In genomic region chr9:58310043-58310660, GRCm38 (mm10) we compare ENCODE assay signal across 9 mouse cellular contexts. TPM values are rescaled to one million over a fixed set of nuclear protein-coding genes. Genes with fewer than 3 reads are reported as not detected.
DNase-seq lines count a peak whose midpoint lies in the region; ATAC-seq and TF ChIP-seq lines count a peak whose summit lies in the region.
"Had no signal": no experiment of that assay in that cellular context is flagged by ENCODE, and none has a peak within 500 bp of the region (broad histone marks: within the 10 kb centered on the region; RNA-seq: fewer than 3 reads in every experiment).

No protein-coding gene starts in this region.

- no peaks in the 10 kb centered on the region for H3K9me3 ChIP-seq in hindbrain, embryonic 12.5 days (replicated peaks)
- no peaks in the 10 kb centered on the region for H3K9me3 ChIP-seq in hindbrain, embryonic 14.5 days (ENCODE audit: control insufficient read depth, low read length)
- H3K9me3 ChIP-seq in heart, embryonic 10.5 days: no peaks in the 10 kb centered on the region
- no peaks in the 10 kb centered on the region for H3K9me3 ChIP-seq in kidney, postnatal 0 days (replicated peaks; ENCODE audit: low read length)
- no peaks in the 10 kb centered on the region for H3K9me3 ChIP-seq in stomach, embryonic 14.5 days (ENCODE audit: control insufficient read depth, low read depth, low read length)
- no peaks in the 10 kb centered on the region for H3K9me3 ChIP-seq in midbrain, postnatal 0 days (ENCODE audit: low read length)

- DNase-seq in hindbrain, embryonic 14.5 days (ENCODE audit: low spot score): no peak
- no peak for DNase-seq in heart, embryonic 10.5 days (ENCODE audit: low spot score)
- no peak for DNase-seq in kidney, postnatal 0 days (ENCODE audit: low spot score)
- DNase-seq in midbrain, postnatal 0 days (ENCODE audit: low spot score): no peak
- DNase-seq in yolk sac, embryonic 10.5 days (ENCODE audit: low spot score): no peak
- no peak for DNase-seq in layer of hippocampus, adult 2 months (ENCODE audit: low spot score in 2 of 2)

- H3K27ac ChIP-seq in hindbrain, embryonic 12.5 days: no peak overlapping the region
- no peak overlapping the region for H3K27ac ChIP-seq in hindbrain, embryonic 14.5 days
- H3K27ac ChIP-seq in heart, embryonic 10.5 days: peak overlapping the region; percentile 68
- H3K27ac ChIP-seq in kidney, postnatal 0 days: no peak overlapping the region
- H3K27ac ChIP-seq in stomach, embryonic 14.5 days (ENCODE audit: low read length): peak overlapping the region; percentile 0; the same call in 1 of the 2 replicates
- no peak overlapping the region for H3K27ac ChIP-seq in midbrain, postnatal 0 days (ENCODE audit: low read depth, low read length)
- no peak overlapping the region for H3K27ac ChIP-seq in layer of hippocampus, adult 2 months
- H3K27ac ChIP-seq: macrophage had no signal

- peak overlapping the region; percentile 3; the same call in 1 of the 2 replicates for H3K4me2 ChIP-seq in hindbrain, embryonic 12.5 days (replicated peaks)
- no peak overlapping the region for H3K4me2 ChIP-seq in hindbrain, embryonic 14.5 days (replicated peaks)
- peak overlapping the region; percentile 41 for H3K4me2 ChIP-seq in kidney, postnatal 0 days (ENCODE audit: low read length)
- peak overlapping the region; percentile 22 for H3K4me2 ChIP-seq in stomach, embryonic 14.5 days (replicated peaks; ENCODE audit: low read depth, low read length)
- no peak overlapping the region for H3K4me2 ChIP-seq in midbrain, postnatal 0 days (ENCODE audit: low read depth, low read length, poor library complexity, severe bottlenecking)

- 82% methylated on average over 14 of the region's 14 CpGs for WGBS in hindbrain, embryonic 12.5 days
- 68% methylated on average over 14 of the region's 14 CpGs for WGBS in hindbrain, embryonic 14.5 days
- 76% methylated on average over 14 of the region's 14 CpGs for WGBS in heart, embryonic 10.5 days
- WGBS in kidney, postnatal 0 days: 64% methylated on average over 14 of the region's 14 CpGs
- 61% methylated on average over 14 of the region's 14 CpGs for WGBS in stomach, embryonic 14.5 days
- WGBS in midbrain, postnatal 0 days: 74% methylated on average over 14 of the region's 14 CpGs

- ATAC-seq in hindbrain, embryonic 12.5 days (ENCODE audit: low FRiP score): no peak
- no peak for ATAC-seq in hindbrain, embryonic 14.5 days (ENCODE audit: low FRiP score)
- no peak for ATAC-seq in kidney, postnatal 0 days (replicated peaks; ENCODE audit: low FRiP score, low read depth)
- ATAC-seq in stomach, embryonic 14.5 days (ENCODE audit: insufficient number of reproducible peaks, insufficient read depth, low FRiP score, low read depth): no peak
- no peak for ATAC-seq in midbrain, postnatal 0 days (ENCODE audit: low FRiP score)

- no peak overlapping the region for H3K9ac ChIP-seq in hindbrain, embryonic 12.5 days
- no peak overlapping the region for H3K9ac ChIP-seq in hindbrain, embryonic 14.5 days
- 0 out of 2 replicates have a peak overlapping the region, but pooled peaks have one; percentile 18 for H3K9ac ChIP-seq in kidney, postnatal 0 days (ENCODE audit: low read depth, low read length)
- H3K9ac ChIP-seq in stomach, embryonic 14.5 days (replicated peaks; ENCODE audit: low read depth, low read length): no peak overlapping the region
- H3K9ac ChIP-seq in midbrain, postnatal 0 days (replicated peaks; ENCODE audit: low read length, poor library complexity, severe bottlenecking): no peak overlapping the region

- peaks cover 55% of the 10 kb centered on the region for H3K4me1 ChIP-seq in hindbrain, embryonic 12.5 days
- peaks cover 34% of the 10 kb centered on the region for H3K4me1 ChIP-seq in hindbrain, embryonic 14.5 days (replicated peaks; ENCODE audit: control insufficient read depth, insufficient read depth, low read length)
- H3K4me1 ChIP-seq in heart, embryonic 10.5 days: peaks cover 92% of the 10 kb centered on the region
- H3K4me1 ChIP-seq in kidney, postnatal 0 days (replicated peaks; ENCODE audit: insufficient read depth, low read length): peaks cover 40% of the 10 kb centered on the region
- peaks cover 70% of the 10 kb centered on the region for H3K4me1 ChIP-seq in stomach, embryonic 14.5 days (ENCODE audit: control insufficient read depth, insufficient read depth, low read length)
- H3K4me1 ChIP-seq in midbrain, postnatal 0 days (ENCODE audit: insufficient read depth, low read length): peaks cover 9% of the 10 kb centered on the region

- H3K27me3 ChIP-seq in hindbrain, embryonic 12.5 days: peaks cover 32% of the 10 kb centered on the region
- H3K27me3 ChIP-seq in hindbrain, embryonic 14.5 days (ENCODE audit: control insufficient read depth, insufficient read depth, low read length): peaks cover 26% of the 10 kb centered on the region
- H3K27me3 ChIP-seq in heart, embryonic 10.5 days (ENCODE audit: insufficient read depth, poor library complexity, severe bottlenecking): peaks cover 20% of the 10 kb centered on the region
- no peaks in the 10 kb centered on the region for H3K27me3 ChIP-seq in kidney, postnatal 0 days (ENCODE audit: insufficient read depth, low read length)
- H3K27me3 ChIP-seq in stomach, embryonic 14.5 days (ENCODE audit: control insufficient read depth, insufficient read depth, low read length): no peaks in the 10 kb centered on the region
- peaks cover 23% of the 10 kb centered on the region for H3K27me3 ChIP-seq in midbrain, postnatal 0 days (ENCODE audit: insufficient read depth, low read length)

- TF ChIP-seq CTCF in kidney, postnatal 0 days (IDR thresholded peaks at IDR 0.05; ENCODE audit: low read depth): no peak
- no peak for TF ChIP-seq CTCF in midbrain, postnatal 0 days (IDR thresholded peaks at IDR 0.05)
- TF ChIP-seq CTCF in layer of hippocampus, adult 2 months (conservative IDR thresholded peaks at IDR 0.05): no peak

- no peaks in the 10 kb centered on the region for H3K36me3 ChIP-seq in hindbrain, embryonic 12.5 days
- no peaks in the 10 kb centered on the region for H3K36me3 ChIP-seq in hindbrain, embryonic 14.5 days (replicated peaks; ENCODE audit: control insufficient read depth, insufficient read depth)
- no peaks in the 10 kb centered on the region for H3K36me3 ChIP-seq in heart, embryonic 10.5 days
- no peaks in the 10 kb centered on the region for H3K36me3 ChIP-seq in kidney, postnatal 0 days (ENCODE audit: insufficient read depth, low read length)
- no peaks in the 10 kb centered on the region for H3K36me3 ChIP-seq in stomach, embryonic 14.5 days (ENCODE audit: control insufficient read depth, insufficient read depth, low read length)
- no peaks in the 10 kb centered on the region for H3K36me3 ChIP-seq in midbrain, postnatal 0 days (ENCODE audit: insufficient read depth, low read length)

- no peak overlapping the region for H3K4me3 ChIP-seq in hindbrain, embryonic 12.5 days
- H3K4me3 ChIP-seq in hindbrain, embryonic 14.5 days (replicated peaks; ENCODE audit: low read length): no peak overlapping the region
- peak overlapping the region; percentile 31; the same call in 1 of the 2 replicates for H3K4me3 ChIP-seq in heart, embryonic 10.5 days
- H3K4me3 ChIP-seq in kidney, postnatal 0 days (replicated peaks; ENCODE audit: low read depth, low read length): peak overlapping the region; percentile 13
- H3K4me3 ChIP-seq in stomach, embryonic 14.5 days (ENCODE audit: low read depth, low read length): no peak overlapping the region
- no peak overlapping the region for H3K4me3 ChIP-seq in midbrain, postnatal 0 days (ENCODE audit: low read depth, low read length)
- no peak overlapping the region for H3K4me3 ChIP-seq in layer of hippocampus, adult 2 months

RNA-seq across cellular contexts. Expression of gene Loxl1, which starts 2.8 kb away (rescaled TPM):
- polyA plus RNA-seq in hindbrain, embryonic 12.5 days (2016; fragmentation: Nextera tagmentation; extraction: Ambion mirVana): 19.2 and 23.8 TPM in 2 replicates
- polyA plus RNA-seq in hindbrain, embryonic 14.5 days (2014; fragmentation: Nextera tagmentation; extraction: Ambion mirVana): 7.9 and 9.6 TPM in 2 replicates
- 35.7 and 36.1 TPM in 2 replicates for polyA plus RNA-seq in heart, embryonic 10.5 days (2016; fragmentation: Nextera tagmentation; extraction: Ambion mirVana)
- 60.9 and 62.2 TPM in 2 replicates for polyA plus RNA-seq in kidney, postnatal 0 days (2015; fragmentation: Nextera tagmentation; extraction: Ambion mirVana)
- polyA plus RNA-seq in stomach, embryonic 14.5 days (2014; fragmentation: Nextera tagmentation; extraction: Ambion mirVana): 32.2 and 38.5 TPM in 2 replicates
- total RNA-seq in midbrain, postnatal 0 days (2014; rRNA removed): 5.9 and 10.6 TPM in 2 replicates
- polyA plus RNA-seq in midbrain, postnatal 0 days (2015; fragmentation: Nextera tagmentation; extraction: Ambion mirVana): 6.6 and 7.0 TPM in 2 replicates
- total RNA-seq in layer of hippocampus, adult 2 months (2021): 1 to 10 TPM; 3.2 to 3.3 TPM
- polyA plus RNA-seq: macrophage had no signal

RNA-seq across cellular contexts. Expression of gene Stoml1, which starts 57.2 kb away (rescaled TPM):
- polyA plus RNA-seq in hindbrain, embryonic 12.5 days (2016; fragmentation: Nextera tagmentation; extraction: Ambion mirVana): 63.0 and 67.8 TPM in 2 replicates
- polyA plus RNA-seq in hindbrain, embryonic 14.5 days (2014; fragmentation: Nextera tagmentation; extraction: Ambion mirVana): 103 TPM in 2 replicates
- polyA plus RNA-seq in heart, embryonic 10.5 days (2016; fragmentation: Nextera tagmentation; extraction: Ambion mirVana): 24.2 and 27.0 TPM in 2 replicates
- 36.6 and 37.6 TPM in 2 replicates for polyA plus RNA-seq in kidney, postnatal 0 days (2015; fragmentation: Nextera tagmentation; extraction: Ambion mirVana)
- 27.0 and 30.3 TPM in 2 replicates for polyA plus RNA-seq in stomach, embryonic 14.5 days (2014; fragmentation: Nextera tagmentation; extraction: Ambion mirVana)
- total RNA-seq in midbrain, postnatal 0 days (2014; rRNA removed): 159 and 170 TPM in 2 replicates
- 161 and 172 TPM in 2 replicates for polyA plus RNA-seq in midbrain, postnatal 0 days (2015; fragmentation: Nextera tagmentation; extraction: Ambion mirVana)
- total RNA-seq in layer of hippocampus, adult 2 months (2021): 10 to 100 TPM; 78.6 to 78.7 TPM

Comparison
In these comparisons a context has a peak if more than half of its experiments do, and no peak if none do; other contexts are left out.
1. H3K4me2 ChIP-seq: peak in hindbrain, embryonic 12.5 days (single experiment), kidney, postnatal 0 days (single experiment) and stomach, embryonic 14.5 days (single experiment); none in hindbrain, embryonic 14.5 days (single experiment) and midbrain, postnatal 0 days (single experiment).
2. H3K27ac ChIP-seq: peak in heart, embryonic 10.5 days (single experiment) and stomach, embryonic 14.5 days (single experiment); none in hindbrain, embryonic 12.5 days (single experiment), hindbrain, embryonic 14.5 days (single experiment), kidney, postnatal 0 days (single experiment), midbrain, postnatal 0 days (single experiment) and layer of hippocampus, adult 2 months (single experiment).
3. H3K4me3 ChIP-seq: peak in heart, embryonic 10.5 days (single experiment) and kidney, postnatal 0 days (single experiment); none in hindbrain, embryonic 12.5 days (single experiment), hindbrain, embryonic 14.5 days (single experiment), stomach, embryonic 14.5 days (single experiment), midbrain, postnatal 0 days (single experiment) and layer of hippocampus, adult 2 months (single experiment).